Mouse (Mus musculus) CH12.LX (cell line): ENCODE measurements around the gene Tmem205.

ENCODE experiments used
- CTCF ChIP-seq, 2 experiments: IDR thresholded peaks in 1 of 2; conservative IDR thresholded peaks in 1 of 2; 2 replicates each; pipeline ENCODE4 v1.5.1; 2011 to 2012; ENCODE audit warnings: low read depth in 2 of 2, low read length in 2 of 2, improper control_type of control experiment in 1 of 2, inconsistent platforms in 1 of 2, mild to moderate bottlenecking in 1 of 2, moderate library complexity in 1 of 2
- E2F4 ChIP-seq: IDR thresholded peaks from 2 replicates; pipeline ENCODE4 v1.6.1; 2011; ENCODE audit warnings: low read depth, low read length, improper control_type of control experiment; ENCODE audit not compliant: insufficient replicate concordance
- EP300 ChIP-seq: IDR thresholded peaks from 2 replicates; pipeline ENCODE4 v1.6.1; 2011; ENCODE audit warnings: low read length, improper control_type of control experiment
- ETS1 ChIP-seq: conservative IDR thresholded peaks from 2 replicates; pipeline ENCODE4 v1.6.1; 2012; ENCODE audit warnings: low read depth, mild to moderate bottlenecking, inconsistent platforms, low read length, improper control_type of control experiment, moderate library complexity
- HCFC1 ChIP-seq: IDR thresholded peaks from 2 replicates; pipeline ENCODE4 v1.6.1; 2012; ENCODE audit warnings: low read depth, mild to moderate bottlenecking, inconsistent platforms, low read length, improper control_type of control experiment
- MAFK ChIP-seq: IDR thresholded peaks from 2 replicates; pipeline ENCODE4 v1.6.1; 2011; ENCODE audit warnings: low read length, improper control_type of control experiment; ENCODE audit not compliant: insufficient replicate concordance
- MAX ChIP-seq: IDR thresholded peaks from 2 replicates; pipeline ENCODE4 v1.6.1; 2011; ENCODE audit warnings: low read length, improper control_type of control experiment
- MAZ ChIP-seq: IDR thresholded peaks from 2 replicates; pipeline ENCODE4 v1.6.1; 2012; ENCODE audit warnings: low read depth, mild to moderate bottlenecking, inconsistent platforms, low read length, improper control_type of control experiment, moderate library complexity
- POLR2A ChIP-seq: IDR thresholded peaks from 2 replicates; pipeline ENCODE4 v1.6.1; 2011; ENCODE audit warnings: low read depth, mild to moderate bottlenecking, improper control_type of control experiment, low read length
- POLR2AphosphoS2 ChIP-seq: IDR thresholded peaks from 2 replicates; pipeline ENCODE4 v1.6.1; 2011; ENCODE audit warnings: low read depth, low read length, improper control_type of control experiment
- TBP ChIP-seq: conservative IDR thresholded peaks from 2 replicates; pipeline ENCODE4 v1.6.1; 2011; ENCODE audit warnings: low read depth, low read length, improper control_type of control experiment
- ZNF384 ChIP-seq: IDR thresholded peaks from 2 replicates; pipeline ENCODE4 v1.6.1; 2012; ENCODE audit warnings: low read depth, low read length, improper control_type of control experiment, inconsistent platforms

DNA sequence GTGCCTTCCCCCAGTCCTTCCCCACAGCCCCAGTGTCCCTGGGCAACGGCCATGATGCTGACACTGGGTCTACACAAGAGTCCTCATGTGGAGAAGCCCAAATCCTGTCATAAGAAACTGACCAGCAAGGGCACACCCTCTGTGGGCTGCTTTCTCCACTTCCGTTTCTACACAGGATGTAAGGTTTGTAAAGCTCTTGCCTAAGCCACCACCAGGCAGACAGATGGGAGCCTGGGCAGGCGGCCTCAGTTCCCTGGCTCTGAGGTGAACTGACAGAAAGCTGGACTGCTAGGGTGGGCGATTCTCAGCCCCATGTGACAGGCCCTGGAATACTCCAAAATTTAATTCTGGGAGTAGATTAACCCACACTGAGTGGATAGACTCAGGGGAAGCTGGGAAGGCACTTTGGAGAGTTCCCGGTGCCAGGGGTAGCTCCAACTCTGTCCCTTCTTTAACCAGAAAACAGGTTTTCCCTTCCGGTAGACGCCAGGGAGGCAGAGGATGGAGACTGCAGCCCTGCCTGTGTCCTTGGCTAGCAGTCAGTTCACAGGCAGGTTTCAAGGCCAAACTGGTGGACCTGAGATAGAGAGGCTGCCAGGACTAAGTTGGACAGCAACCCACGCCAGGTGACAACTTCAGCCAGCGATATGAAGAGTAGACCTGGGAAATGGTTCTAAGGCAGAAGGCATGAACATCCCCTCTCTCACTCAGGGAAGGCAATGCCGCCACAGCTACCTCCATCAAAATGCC is 17.7 kb downstream of the Tmem205 start:
- TF ChIP-seq POLR2AphosphoS2, result no peak
- TF ChIP-seq ZNF384, result no peak
- TF ChIP-seq POLR2A, result no peak
- no peak for TF ChIP-seq CTCF (conservative IDR thresholded peaks at IDR 0.05 in 1 of 2, IDR thresholded peaks at IDR 0.05 in 1 of 2; ENCODE audit: low read depth in 2 of 2, low read length in 2 of 2)
- no peak for TF ChIP-seq MAZ
- no peak for TF ChIP-seq MAFK
- no peak for TF ChIP-seq TBP
- TF ChIP-seq E2F4, result no peak
- TF ChIP-seq EP300, result no peak
- TF ChIP-seq ETS1, result no peak
- TF ChIP-seq MAX, result no peak
- TF ChIP-seq HCFC1, result no peak
